Mouse (Mus musculus) embryonic fibroblast, embryonic 13.5 days (primary cell): ENCODE data around the gene Tspan32.

Experiments used
- CTCF ChIP-seq: IDR thresholded peaks from 2 replicates; pipeline ENCODE4 v1.5.1; 2011; ENCODE audit warnings: mild to moderate bottlenecking, control low read depth, low read length, moderate library complexity, borderline replicate concordance; ENCODE audit not compliant: insufficient read depth
- POLR2A ChIP-seq: IDR thresholded peaks from 2 replicates; pipeline ENCODE4 v1.6.1; 2011; ENCODE audit warnings: low read depth, mild to moderate bottlenecking, control low read depth, low read length, moderate library complexity

DNA sequence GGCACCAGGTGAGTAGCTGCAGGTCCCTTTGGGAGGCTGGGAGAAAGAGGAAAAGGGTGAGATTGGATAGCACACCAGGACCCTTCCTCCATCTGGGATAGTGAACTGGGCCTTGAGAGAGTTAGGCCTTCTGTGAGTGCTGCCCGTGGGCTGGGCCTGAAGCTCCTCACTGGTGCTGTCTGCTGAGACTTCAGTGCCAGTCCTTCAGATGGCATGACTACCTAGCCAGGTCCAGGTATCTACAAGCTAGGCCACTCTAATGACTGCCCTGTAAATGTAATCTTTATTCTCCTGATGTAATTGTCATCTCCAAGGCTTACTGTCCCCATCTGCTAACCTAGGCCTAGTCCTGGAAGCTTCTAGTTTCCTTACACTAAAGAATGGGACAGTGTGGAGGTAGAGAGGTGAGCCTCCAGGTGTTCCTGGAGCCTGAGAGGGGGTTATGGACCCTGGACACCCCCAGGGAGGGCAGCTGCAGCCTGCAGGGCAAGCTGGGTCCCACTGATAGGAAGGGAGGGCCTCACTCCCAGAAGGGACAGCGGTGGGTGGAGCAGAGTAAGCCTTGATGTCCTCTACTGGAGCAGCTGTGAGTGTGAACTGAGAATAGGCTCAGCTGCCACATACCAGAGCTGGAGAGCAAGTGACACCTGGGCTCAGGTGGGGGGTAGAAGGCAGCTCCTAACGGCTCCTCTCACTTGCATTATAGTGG lies 9.1 kb upstream of the Tspan32 start:
- TF ChIP-seq CTCF (no peak), POLR2A (no peak)
